Mouse (Mus musculus): Measurements from ENCODE around the gene Sept9.

Gene Sept9

DNA sequence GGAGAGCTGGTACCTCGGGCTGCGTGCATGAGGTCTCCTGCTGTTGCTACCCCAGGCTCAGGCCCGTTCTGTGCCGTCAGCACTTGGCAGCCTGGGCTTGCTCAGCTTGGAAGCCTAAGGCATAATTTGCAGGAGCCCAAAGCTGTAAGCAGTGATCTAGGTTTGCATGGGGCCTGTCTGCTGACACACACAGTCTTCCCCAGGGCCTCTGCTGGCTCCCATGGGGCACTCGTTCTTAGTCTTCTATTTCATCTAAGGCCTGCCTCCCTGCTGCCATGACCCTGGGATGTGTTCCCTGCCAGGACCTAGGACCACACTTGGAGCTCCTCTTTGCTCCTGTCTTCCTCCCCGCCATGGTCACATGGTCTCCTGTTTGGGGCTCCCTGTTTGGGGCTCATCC lies 21.7 kb downstream of the Sept9 start:
- no peak for DNase-seq (ENCODE audit: low spot score)

DNA sequence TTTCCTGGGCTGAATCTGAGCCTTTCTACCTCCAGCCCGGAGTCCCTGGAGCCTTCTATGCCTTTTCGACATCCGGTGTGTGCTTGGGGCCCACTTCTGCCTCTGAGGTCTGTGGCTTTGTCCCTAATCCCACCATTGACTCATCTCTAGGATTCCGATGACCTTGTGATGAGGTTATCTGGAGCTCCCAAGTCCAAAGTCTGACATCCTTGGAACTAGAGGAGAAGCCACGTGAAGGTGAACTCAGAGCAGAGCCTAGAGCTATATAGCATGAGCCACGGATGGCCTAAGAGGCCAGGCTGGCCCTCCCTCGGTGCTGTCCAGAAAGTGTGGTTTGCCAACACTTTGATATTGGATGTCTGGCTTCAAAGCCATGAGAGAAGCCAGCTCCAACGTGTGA lies 23.4 kb downstream of the Sept9 start:
- DNase-seq (ENCODE audit: low spot score) = no peak

DNA sequence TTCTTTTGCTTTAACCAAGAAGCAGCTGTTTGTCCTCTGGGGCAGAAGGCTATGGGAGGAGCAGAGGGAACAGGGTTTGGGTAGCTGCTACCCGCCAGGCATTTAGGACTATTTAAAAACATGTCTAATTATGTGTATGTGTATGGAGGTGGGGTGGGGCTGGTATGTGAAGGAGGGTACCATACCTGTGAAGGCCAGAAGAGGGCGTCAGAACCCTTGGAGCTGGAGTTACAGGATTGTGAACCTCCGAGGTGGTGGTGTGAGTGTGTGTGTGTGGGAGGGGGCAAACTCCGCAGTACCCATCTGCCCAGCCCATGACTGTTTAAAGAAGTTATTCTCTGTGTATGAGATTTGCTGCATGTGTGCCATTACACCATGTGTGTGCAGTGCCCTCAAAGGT lies 25.3 kb downstream of the Sept9 start:
- no peak for DNase-seq (ENCODE audit: low spot score)

DNA sequence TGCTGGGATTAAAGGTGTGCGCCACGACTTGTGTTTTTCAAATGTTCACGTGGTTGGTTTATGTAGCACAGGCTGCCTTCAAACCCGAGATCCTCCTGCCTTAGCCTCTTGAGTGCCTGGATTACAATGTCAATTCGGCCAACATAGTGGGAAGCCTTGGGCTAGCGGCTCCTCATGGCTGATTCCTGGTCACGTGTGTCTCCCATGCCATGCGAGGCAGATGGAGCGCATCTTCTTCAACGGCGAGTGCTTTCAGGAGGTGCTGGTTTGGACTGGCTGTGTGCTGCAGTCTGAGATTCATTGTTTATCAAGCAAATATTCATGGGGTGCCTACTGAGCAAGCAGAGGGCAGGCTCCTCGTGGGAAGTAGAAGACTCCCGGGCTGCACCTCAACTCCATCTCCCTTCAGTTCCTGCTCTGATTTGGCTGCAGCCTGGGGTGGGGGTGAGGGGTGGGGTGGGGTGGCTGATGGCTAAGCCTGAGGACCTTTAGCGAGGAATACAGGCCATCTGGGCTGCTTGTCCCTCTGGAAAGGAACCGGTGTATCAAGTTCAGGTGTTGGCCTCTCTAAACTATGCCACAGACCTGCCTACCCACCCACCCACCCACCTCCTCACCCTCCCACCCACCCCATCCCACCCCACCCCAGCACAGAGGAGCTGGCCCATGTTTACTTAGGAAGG lies 26.2 kb downstream of the Sept9 start:
- no peak for DNase-seq (ENCODE audit: low spot score)

DNA sequence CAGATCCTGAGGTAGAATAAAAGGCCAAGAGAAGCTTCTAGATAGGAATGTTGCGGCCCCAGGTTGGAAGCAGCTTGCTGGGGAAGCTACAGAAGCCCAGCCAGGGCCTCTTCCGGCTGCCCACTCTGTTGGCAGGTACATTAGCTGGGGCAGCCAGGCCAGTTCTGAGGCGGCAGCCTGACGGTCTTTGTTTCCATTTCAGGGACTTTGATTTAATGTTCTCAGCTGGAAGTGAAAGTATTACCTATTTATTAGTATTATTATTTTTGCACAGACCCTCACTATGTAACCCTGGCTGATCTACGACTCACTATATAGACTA lies 26.7 kb downstream of the Sept9 start:
- no peak for DNase-seq (ENCODE audit: low spot score)

DNA sequence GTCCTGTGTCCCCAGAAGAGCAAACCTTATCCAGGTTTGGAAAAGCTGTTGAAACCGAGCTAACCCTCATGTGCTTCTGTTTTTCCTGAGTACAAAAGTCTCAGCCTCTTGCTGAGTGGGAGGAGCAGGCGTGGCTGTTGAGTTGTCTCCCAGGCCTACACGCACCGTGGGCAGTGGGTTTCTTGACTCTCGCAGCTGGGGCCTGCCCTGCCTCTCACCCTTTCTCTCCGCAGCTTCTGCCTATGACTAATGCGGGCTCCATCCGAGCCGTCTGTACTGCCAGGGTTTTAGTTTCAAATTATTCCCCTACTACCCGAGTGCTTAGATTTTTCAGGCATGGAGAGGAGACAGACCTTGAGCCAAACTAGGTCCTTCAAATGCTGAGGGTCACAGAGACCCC lies 28.7 kb downstream of the Sept9 start:
- DNase-seq (ENCODE audit: low spot score) = no peak

DNA sequence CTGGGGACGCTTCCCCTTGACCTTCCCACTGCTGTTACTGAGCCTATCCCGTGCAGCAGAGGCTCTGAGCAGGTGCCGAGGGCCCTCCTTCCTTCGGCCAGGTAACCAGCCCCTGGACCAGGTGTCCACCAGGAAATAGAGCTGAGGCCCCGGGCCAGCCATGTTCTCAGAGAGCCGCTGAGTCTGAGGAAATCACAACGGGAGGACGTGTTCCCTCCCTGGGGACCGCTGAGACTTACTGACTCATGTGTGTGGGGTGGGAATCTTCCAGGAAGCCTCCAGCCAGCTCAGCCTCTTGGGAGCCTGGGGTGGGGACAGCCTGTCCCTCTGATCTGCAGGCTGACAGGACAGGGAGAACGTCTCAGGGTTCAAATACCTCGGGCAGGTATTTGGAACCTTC lies 32.1 kb downstream of the Sept9 start:
- no peak for DNase-seq (ENCODE audit: low spot score)

DNA sequence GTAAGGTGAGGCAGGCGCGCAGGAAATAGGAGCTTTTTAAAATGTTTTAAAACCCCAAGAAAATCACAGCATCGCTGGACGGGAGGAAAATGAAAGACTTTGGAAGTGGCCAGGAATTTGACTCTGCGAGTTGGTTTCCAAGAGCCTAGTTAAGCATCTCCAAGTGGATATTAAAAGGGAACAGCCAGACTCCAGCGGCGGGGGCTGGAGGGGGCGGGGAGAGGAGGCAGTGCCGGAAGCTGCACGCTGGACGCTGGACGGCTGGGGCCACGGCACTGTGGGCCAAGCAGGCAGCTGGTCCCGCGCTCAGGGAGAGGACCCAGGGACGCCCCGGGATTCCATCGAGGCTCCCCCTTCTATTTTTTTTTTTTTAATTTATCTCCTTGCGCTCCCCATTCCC lies 32.6 kb downstream of the Sept9 start:
- DNase-seq (ENCODE audit: low spot score) = peak; percentile 69

DNA sequence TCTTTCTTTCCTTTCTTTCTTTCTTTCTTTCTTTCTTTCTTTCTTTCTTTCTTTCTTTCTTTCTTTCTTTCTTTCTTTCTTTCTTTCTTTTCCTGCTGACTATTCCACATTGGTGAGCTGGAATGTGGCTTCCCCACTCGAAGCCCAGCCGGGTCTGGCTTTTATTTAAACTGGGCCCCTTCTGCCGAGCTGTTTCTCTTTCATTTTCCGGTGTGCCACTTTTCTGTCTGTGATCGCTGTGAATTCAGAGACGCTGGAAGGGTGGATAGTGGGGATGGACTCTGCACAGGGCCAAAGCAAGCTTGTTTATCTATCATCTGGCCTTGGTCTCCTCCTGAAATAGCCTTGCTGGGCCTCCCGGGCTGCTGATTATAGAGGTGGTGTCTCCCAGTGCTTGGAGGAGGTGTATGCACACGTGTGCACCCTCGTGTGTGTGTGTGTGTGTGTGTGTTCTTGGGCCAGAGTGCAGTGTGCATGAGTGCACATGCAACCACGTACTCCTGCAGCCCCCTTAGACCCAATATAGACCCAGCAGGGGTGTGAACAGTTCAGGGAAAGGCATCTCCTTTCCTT lies 33.5 kb downstream of the Sept9 start:
- peak; percentile 72 for DNase-seq (ENCODE audit: low spot score)

DNA sequence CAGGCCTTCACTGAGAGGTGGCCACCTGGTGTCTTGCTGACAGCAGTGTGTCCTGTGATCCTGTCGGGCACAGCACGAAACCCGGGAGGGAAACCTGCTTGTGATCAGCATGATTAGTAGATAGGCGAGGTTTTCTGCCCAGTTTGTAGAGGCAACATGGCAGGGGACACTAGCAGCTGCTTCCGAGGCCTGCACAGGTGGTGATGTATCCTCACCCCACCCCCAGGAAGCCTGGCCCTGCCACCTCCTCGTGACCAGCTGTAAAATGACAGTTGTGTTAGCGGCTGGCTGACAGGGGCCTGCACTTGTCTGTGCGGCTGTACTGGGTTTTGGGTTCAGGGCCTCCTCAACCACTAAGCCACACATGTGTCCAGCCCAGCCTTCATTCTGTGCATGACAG lies 34.4 kb downstream of the Sept9 start:
- no peak for DNase-seq (ENCODE audit: low spot score)

DNA sequence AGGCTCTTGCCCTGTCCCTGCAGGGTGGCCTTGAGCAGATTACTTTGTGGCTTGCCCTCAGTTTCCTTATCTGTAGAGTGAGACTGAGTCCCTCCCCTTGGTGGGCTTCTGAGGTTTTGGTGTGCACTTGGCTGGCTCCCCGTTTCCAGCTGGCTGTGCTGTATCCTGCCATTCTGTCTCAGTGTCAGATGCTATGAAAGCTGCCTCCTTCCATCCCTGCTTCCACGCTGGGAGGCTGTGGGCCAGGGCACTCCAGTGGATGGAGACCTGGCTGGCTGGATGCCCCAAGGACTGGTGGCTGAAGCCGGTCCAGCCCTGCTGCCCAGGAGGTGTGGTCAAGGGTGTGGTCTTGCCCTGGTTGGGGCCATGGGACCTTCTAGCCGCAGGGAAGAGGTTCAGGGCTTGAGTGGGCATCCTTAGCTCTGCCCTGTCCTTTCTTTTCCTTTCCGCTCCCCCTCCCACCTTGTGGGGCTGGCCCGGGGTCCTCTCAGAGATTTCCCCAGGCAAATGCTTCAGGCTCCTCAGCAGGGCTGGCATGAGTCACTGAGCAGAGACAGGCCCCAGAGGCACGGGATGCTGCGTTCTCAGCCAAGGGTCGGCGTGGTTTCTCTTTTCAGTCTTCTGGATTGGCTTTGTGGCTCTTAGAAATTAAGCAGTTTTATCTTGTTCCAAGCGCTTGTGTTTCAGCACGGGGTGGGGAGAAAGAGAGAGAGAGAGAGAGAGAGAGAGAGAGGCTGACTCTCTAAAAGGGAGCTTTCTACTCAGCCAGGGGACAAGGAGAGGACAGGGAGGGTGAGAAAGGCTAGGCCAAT lies 35.8 kb downstream of the Sept9 start:
- peak; percentile 63 for DNase-seq (ENCODE audit: low spot score)

DNA sequence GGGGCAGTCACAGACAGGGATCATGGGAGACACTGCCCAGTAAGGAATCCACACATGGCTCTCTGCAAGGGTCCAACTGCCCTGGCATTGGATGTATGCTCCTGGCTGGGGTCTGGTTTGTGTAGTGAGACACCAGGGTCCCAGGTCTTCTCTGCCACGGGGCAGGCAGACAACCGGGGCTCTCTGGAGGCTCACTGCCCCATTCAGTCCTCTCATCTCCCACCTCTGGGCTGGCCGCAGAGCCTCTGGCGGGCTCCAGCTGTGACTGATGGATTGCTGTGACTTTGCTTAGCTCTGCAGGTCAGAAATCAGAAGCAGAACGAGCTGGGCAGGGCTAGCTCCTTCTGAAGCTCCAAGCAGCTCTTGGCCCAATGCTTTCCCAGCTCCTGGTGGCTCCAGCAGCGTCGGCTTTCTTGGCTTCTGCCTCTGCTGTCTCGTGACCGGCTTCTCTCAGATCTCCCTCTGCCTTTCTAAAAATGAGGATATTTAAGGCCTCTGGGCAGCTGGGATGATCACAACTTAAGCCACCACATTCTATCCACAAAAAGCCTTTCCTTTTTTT lies 36.5 kb downstream of the Sept9 start:
- no peak for DNase-seq (ENCODE audit: low spot score)

DNA sequence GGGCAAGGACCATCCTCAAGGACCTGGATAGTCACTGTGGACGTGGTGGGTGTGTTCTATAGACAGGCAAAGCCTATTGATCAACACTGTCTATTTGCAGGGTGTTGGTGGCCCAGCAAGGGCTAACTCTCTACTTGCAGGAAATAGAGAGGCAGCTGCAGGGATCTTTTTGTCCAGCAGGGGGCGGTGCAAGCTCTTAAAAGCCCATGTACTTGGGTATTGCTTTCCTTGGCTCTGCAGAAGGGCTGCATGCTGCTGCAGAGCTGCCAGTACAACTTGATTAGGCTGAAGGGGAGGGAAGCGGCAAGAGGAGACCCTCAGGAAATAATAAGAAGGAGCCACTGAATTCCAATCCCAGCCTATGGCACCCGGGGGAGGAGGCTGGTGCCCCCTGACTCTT lies 38.7 kb downstream of the Sept9 start:
- DNase-seq (ENCODE audit: low spot score) = peak; percentile 75

DNA sequence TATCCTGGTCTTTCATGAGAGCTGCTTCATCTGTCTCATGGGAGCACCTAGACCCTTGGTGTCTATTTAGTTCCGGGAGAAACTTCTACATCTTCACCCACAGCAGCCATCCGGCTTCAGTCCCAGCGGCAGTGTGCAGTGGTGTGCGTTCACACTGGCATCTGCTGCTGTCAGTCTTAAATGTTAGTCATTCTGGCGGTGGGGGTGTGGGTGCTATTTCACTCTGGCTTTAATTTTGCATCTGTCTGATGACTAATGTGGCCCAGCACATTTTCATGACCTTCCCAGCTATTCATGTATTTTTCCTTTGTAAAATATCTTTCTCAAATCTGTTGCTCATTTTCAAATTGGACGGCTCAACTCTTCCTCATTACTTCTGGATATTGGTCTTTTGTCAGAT lies 40.2 kb downstream of the Sept9 start:
- DNase-seq (ENCODE audit: low spot score) = no peak

DNA sequence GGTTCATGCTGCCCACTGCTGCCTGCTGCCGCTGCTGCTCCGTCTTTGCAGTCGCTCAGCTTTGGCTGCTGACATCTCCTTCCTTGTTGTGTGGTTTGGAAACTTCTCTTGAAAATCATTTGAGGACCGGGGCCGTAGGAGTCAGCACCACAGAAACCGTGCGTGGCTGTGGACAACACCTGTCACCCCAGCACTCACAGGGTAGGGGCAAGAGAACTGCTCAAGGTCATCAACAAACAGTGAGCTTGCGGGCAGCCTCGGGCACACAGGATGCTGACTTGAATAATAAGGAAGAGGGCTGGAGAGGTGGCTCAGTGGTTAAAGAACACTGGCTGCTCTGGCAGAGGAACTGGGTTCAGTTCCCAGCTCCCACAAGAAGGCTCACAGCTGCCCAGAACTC lies 40.9 kb downstream of the Sept9 start:
- DNase-seq (ENCODE audit: low spot score) = no peak

DNA sequence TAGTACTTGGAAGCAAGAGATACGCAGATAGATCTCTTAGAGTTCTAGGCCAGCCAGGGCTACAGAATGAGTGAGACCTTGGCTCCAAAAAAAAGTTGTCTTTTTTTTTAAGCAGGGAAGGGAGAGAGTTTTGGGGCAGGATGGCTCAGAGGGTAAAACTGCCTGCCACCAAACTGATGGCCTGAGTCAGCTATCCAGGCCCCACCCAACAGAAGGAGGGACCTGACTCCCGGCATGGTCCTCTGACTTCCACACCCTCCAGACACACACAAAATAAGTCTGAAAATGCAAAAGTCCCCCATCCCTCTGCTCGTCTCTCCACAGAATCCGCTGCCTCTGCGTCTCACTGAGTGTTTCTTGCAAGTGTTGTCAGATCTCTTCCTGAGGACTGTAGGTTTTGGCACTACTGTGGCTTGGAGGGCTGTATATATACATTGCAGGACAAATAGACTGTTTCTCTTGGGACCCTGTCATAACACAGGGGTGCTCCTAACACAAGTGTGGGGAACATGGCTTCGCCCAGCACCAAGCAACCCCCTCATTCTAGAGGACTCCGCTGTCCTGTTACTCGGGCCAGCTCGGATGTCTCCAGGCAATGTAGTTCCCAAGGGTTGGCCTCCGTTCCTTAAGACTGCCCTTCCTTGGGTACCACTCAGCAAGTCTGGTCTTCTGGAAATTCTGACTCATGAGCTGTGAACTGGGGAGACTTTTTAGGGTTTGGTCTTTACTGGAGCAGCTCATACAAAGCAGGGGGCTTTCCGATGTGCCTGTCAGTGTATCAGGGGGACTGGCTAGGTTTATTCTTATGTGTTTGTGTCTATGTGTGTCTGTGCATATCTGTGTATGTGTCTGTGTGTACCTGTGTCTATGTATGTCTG lies 41.6 kb downstream of the Sept9 start:
- DNase-seq (ENCODE audit: low spot score) = no peak

DNA sequence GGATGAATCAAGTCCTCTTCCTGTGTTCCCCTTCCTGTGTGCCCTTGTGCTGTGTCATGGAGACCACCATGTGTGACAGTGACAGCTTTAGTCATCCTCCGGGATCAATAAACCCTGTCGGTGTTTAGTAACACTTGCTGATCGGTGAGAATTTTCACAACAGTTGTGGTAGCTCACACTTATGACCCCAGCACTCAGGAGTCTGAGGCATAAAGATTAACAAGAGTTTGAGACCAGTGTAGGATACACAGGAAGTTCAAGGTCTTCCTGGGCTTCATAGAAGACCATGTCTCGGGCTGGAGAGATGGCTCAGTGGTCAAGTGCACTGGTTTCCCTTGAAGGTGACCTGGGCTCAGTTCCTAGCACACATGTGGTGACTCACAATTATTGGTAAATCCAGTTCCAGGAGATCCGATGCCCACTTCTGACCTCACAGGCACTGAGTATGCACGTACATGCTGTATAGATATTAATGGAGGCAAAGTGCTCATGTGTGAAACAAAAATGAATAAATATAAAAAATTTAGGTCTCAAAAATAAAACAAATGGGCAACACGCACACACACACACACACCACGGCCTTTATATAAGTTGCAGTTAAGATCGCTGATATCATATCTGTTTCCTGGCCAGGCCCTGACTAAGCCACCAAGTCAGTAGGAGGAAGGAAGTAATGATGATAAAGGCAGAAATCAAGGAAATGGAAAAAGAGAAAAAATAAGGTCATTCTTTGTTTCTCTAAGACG lies 43.1 kb downstream of the Sept9 start:
- no peak for DNase-seq (ENCODE audit: low spot score)

DNA sequence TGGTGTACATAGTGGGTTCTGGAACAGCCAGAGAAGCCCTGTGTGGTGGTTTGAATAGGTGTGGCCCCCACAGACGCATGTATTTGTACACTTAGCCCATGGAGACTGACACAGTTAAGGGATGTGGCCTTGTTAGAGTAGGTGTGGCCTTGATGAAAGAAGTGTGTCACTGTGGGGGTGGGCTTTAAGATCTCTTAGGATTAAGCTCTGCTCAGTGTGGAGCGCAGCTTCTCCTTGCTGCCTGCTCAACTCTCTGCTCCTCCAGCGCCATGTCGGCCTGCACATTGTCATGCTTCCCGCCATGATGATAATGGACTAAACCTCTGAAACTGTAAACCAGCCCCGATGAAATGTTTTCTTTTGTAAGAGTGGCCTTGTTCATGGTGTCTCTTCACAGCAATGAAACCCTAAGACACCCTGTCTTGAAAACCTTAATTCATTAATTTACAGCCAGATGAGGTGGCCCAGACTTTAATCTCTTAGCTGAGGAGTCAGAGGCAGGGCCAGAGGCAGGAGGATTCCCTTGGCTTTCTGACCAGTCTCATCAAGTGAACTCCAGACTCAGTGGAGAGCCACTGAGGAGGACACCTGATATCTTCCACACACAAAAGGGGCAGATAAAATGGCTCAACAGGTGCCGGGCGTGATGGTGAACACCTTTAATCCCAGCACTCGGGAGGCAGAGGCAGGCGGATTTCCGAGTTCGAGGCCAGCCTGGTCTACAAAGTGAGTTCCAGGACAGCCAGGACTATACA lies 44.3 kb downstream of the Sept9 start:
- no peak for DNase-seq (ENCODE audit: low spot score)

DNA sequence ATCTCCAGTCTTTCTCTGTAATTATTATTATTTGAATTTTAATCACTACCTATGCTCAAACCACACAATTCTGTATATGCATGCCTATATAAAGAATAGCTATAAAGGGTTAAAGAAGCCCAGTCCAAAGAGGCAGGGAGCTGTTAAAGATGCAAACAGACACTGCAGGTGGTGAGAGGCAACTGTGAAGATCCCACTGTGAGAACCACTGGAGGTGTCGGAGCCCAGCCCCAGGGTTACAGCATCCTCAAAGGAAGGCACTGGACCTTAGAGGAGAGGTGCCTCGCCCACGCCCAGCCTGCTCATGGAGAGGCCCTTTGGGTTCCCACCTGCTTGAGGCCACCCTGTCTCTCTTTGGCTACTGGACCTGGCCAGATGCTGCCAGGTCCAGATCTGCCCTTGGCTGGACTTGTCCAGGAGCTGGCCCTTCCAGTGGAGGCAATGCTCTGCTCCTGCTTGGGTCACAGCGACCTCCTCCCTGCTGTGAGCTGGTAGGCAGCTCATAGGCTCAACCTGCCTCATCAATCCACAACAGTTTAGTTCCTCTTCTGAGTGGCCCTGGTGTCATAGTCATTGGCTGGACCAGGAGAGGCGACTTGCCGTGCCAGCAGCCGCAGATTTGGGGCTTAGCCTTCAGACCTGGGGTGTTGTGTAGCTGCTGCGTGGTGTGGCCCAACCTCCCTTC lies 45.7 kb downstream of the Sept9 start:
- no peak for DNase-seq (ENCODE audit: low spot score)

DNA sequence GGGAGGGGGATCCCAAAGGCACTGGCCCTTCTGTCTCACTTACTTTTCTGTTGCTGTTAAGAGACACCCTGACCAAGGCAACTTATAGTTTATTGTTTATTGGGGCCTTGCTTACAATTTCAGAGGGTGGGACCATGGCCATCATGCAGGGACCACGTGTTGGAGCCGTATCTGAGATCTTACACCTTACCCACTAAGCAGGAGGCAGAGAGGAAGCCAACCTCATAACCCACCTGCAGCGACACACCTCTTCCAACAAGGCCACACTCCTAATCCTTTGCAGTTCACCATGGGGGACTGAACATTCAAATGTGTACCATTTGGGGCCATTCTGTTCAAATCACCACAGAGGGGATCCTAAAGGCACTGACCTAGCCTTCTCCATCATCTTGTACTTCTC lies 46.4 kb downstream of the Sept9 start:
- DNase-seq (ENCODE audit: low spot score) = no peak

Measured in ovary, adult 18-20 months (tissue).